Mouse (Mus musculus): ENCODE results near the gene Ip6k1.

DNA sequence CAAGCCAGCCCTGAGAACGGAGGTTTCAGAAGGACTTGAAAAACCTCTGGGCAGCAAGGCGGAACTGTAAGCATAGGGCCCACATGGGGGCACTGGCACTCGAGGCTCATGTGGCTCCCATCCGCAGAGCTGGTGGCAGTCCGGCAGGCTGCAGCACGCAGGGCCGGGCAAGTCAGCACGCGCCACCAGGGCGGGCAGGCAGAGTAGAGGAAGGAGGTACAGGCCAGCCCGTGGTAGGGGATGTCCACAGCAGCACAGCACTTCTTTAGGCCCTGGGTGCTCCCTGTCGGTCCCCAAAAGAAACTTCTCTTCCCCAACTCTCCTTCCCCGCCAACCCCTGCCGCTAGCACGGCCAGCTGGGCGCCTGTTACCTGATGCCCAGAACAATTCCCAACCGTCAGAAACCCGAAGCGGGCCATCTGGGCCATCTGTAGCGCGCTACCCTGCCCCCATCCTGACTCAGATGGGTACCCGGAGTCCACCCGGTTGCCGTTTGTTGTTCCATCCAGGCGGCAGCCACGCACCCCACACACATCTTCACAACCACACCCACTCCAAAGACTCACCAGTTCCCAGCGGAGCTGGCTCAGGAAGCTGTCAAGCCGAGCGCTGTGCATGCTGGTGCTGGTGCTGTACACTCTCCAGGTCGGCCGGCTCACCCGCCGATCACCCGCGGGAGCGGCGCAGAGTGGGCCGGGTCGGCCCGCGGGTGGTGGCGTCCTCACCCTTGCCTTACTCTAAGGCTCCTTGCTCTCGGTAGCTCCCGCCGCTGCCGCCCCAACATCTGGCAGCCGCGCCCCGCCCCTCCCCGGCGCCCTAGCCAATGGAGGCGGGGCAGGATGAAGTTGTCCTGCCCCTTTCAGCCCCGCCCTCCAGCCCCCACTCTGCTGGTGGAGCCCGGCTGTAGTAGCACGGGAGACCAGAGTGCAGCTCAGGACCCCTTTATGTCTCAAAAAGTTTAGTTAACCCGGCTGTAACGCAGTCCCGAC, 16.9 kb upstream of the Ip6k1 start, which contains the start of gene Inka1:
- no peak for TF ChIP-seq CTCF (conservative IDR thresholded peaks at IDR 0.05; ENCODE audit: low read length)
- TF ChIP-seq NANOG (IDR thresholded peaks at IDR 0.05; ENCODE audit: borderline replicate concordance, low read length): no peak
